Mouse (Mus musculus) layer of hippocampus, postnatal 25 days (tissue): ENCODE data around the gene Amz1. TPM values are rescaled to one million over a fixed set of nuclear protein-coding genes. Genes with fewer than 3 reads are reported as not detected.

Experiments used
- DNase-seq, 2 experiments: peaks; one replicate each; pipeline ENCODE4 v3.0.0; 2022; ENCODE audit warnings: mixed read lengths in 2 of 2, low spot score in 1 of 2; ENCODE audit errors: extremely low spot score in 1 of 2
- total RNA-seq, 2 experiments: library from RNA; stranded (reverse); gene quantifications; 2 replicates each; pipeline ENCODE4 v1.2.3; 2021

Amz1 gene
- total RNA-seq, 2 experiments from 2014 or later, result 16.0 to 16.5 TPM

- no peak for DNase-seq
These were observed 41.1 kb downstream of the Amz1 start for GRCm38 (mm10) chr5:140764921-140765613.

GRCm38 (mm10) chr5:140766566-140766965 is 42.6 kb downstream of the Amz1 start:
- DNase-seq, result no peak

- DNase-seq, result peak in 1 of 2 experiments; percentile 49
These were observed 43.8 kb downstream of the Amz1 start for GRCm38 (mm10) chr5:140767704-140768141.

GRCm38 (mm10) chr5:140768333-140768732 is 44.4 kb downstream of the Amz1 start:
- DNase-seq, result peak; percentile 38 to 42

DNA sequence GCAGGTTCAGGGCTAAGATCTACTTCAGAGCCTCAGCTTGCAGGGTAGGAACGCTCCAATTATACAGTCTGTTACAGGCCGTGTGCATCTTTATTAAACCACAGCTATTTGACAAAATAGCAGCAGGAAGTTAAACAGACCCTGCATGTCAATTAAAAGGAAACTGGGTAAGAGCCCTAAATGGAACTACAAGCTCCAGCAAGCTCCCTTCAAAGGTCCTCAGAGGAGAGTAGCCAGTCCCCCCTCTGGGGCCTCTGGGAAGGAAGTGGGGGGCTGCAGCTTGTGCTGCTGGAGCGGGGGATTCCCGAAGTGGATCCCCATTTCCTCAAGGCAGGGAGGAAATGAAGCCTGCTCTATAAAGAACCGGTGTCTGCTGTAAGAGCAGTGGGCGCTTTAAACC is 47.7 kb downstream of the Amz1 start:
- DNase-seq, result no peak

GRCm38 (mm10) chr5:140772158-140772557 is 48.2 kb downstream of the Amz1 start:
- DNase-seq, result no peak

DNA sequence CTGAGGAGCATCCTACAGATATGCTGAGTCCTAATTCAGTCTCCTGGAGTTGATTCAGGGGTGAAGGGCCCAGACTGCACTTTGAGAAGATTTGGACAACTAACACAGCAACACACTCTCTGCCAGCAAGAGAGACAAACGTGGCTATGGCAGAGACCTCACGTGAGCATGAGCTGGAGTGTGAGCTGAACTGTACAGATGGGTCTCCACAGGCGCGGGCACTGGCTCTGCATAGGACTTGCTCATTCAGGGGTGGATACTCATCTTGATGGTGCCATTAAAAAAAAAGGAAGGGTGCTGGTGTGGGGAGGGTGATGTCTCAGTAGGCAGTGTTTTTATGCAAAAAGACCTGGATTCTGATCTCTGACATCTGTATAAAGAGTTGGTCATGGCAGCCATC is 51.2 kb downstream of the Amz1 start:
- no peak for DNase-seq

DNA sequence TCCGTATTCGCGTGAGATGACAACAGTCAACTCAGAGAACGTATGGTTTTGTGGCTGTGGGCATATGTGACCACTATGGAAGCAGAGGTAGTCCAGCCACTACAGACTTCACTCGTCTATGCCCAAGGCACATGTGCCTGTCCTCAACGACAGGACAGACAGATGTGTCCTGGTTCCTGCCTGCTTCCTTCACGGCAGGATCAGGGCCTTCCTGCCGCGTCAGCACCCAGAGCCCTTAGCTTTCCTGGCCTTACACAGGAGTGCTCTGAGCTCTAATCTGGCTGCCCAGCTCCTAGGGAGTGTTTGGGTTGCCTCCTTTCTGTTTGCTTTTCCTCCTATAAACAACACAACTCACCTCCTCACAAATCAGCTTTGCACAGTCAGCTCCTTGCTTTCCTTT is 53.0 kb downstream of the Amz1 start:
- no peak for DNase-seq

DNA sequence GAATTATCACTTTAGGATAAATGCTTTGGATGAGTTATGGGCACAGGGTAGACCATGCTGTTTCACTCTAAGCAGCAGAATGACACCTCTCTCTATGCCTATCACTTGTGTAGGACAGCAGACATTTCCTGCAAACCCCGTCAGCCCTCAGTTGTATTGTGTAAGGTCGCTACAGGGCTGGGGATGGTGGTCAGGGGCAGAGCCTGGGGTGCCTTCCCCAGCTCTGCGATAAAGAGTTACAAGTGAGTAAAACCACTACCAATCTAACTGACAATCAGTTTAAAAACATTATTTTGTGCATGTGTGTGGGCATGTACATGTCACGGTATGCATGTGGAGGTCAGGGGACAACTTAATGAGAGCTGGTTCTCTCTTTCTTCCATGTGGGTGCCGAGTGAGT is 57.2 kb downstream of the Amz1 start:
- no peak for DNase-seq

- DNase-seq, result no peak
These were observed 58.1 kb downstream of the Amz1 start for GRCm38 (mm10) chr5:140781886-140782572.

DNA sequence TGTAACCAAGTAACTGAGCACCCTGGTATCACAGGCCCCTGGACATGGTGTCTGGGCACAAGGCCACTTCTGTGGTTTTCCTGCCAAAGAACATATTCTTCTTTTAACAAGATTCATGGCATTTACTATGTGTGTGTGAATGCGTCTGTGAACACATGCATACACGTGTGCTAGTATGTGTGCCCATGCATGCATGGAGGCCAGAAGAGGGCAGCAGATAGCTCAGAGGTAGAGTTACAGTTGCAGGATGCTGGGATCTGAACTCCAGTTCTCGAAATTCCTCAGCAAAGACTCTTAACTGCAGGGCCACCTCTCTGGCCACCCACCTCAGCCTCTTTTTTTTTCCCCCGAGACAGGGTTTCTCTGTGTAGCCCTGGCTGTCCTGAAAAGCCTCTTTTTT is 59.6 kb downstream of the Amz1 start:
- no peak for DNase-seq

- no peak for DNase-seq
These were observed 60.4 kb downstream of the Amz1 start for GRCm38 (mm10) chr5:140784288-140784687.

DNA sequence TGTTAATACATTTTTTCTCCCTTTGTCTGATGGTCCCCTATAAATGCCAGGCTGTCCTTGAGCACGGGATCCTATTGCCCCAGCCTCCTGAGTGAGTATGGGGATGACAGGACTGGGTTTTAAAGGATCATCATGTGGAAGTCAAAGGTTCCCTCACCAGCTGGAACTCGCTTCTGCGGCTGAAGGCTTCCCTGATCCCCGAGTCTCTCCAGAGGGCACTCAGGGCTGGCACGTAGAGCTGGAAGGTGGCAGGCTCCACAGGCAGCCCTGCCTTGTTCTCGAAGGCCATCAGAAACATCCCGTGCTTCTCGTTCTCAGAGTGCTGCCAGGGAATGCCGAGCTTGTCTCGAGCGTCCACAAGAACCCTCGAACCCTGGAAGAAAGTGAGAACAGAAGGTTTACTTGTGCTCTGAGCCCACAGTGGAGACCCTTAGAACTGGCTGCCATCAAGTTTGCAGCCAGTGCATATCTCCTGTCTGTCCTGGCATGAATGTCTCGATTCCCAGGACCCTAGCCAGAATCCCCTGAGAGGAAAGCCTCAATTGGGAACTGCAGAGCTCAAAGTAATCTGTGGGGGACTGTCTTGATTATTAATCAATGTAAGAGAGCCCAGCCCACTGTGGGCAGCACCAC is 61.4 kb downstream of the Amz1 start:
- DNase-seq, result no peak

- DNase-seq, result no peak
These were observed 65.6 kb downstream of the Amz1 start for GRCm38 (mm10) chr5:140789561-140789960.

DNA sequence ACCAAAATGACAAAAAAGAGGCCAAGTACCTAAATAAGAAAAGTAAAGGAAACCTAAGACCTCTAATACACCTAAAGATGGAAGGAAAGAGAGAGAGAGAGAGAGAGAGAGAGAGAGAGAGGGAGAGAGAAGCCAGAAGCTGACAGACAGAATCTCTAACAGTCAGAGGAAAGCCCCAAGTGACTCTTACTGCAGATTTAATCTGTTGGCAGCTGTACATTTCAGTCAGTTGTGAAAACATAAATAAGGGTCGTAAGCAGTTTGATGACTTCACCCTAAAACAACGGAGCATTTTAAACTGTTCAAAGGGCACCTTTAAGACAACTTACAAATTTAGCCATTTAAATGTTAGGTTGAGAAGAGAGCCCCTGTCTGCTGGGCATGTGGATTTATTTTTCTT is 66.5 kb downstream of the Amz1 start:
- DNase-seq, result no peak

DNA sequence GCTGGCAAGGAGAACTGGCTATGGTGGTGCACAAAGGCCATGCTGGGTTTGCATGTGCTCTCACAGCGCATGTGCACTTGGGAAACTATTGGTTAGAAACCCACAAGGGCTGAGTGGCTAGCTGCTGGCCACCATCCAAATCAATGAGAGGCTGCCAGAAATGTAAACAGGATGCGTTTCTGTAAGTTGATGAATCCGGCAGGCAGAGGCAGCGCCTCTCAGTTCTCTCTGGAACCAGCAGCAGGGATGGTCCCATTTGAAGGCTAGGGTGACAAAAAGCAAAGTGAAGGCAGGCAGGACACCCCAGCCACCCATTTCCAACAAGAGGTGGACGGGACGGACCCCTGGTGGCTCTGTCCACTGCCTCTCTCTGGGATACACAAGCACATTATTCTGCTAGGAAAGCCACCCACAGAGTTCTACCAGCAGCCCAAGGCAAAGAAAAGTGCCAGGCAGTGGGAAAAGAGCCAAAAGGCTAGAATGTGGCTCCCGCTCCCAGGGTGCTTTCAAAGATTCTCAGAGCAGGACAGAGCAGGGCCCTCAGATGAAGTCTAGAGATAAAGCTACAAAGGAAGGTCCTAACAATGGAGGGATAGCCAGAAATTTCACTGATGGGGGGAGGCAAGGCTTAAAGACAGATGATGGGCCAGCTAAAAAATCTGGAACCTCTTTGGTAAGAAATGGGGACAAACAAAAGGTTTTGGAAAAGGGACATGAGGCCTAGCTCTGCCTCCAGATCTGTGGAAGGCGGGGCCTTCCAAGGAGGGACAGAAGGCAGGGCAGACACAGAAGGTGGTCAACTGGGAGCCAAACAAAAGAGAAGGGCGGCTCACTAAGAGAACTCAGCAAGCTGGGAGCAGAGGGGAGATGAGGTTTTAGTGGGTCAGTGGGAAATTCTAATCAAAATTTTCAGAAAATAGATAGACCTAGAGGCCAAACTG is 67.3 kb downstream of the Amz1 start:
- DNase-seq, result peak; percentile 33 to 35

DNA sequence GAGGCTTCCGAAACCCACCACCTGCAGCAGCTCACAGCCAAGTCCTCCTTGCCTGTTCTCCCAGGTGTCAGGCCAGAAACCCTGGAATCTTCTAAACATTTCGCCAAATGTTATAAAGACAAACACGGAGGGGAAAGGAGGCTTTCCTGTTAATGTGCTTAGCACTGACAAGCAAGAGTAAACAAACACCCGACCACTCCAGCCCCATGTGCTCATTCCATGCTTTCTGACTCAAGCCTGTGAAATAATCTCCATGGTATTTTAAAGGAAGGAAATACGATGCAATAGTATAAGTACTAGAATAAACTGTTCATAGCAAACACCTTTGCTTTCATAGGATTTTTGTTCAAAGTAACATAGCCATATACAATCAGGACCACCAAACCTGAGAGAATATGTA is 68.3 kb downstream of the Amz1 start:
- DNase-seq, result no peak

GRCm38 (mm10) chr5:140794753-140795152 is 70.8 kb downstream of the Amz1 start:
- no peak for DNase-seq

DNA sequence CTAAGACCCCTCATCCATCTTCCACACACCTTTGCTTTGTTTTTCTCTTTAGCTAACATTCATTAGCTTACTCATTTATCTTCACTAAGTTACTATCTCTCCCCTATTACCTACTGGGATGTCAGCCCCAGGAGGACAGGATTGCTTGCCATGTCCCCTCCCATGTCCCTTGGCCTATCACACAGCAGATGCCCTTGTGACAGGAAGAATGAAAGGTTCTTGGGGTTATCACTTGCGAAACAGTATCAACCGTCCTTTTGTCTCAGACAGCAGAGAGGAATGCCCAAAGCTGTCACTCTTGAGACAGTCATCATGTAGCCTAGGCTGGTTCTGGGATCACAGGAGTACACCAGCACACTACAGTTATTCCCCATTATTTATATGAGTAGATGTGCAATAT is 71.2 kb downstream of the Amz1 start:
- no peak for DNase-seq

- no peak for DNase-seq
These were observed 72.1 kb downstream of the Amz1 start for GRCm38 (mm10) chr5:140796051-140796450.

DNA sequence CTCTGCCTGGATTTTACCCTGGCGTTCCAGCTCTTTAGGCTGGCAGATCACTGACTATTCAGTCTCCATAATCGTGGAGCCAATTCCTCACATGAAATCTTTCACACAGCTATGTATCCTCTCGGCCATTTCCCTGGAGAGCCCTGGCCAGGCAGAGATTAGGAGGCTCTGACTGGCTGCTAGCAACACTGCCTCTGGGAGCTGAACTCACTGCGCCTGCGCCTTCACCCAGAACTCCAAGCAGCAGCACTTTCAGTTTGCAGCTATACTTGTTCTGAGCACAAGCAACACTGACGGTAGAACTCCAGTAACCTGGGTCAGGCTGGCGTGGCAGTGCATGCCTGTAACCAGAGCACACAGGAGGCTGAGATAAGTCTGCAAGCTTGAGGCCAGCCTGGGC is 74.2 kb downstream of the Amz1 start:
- no peak for DNase-seq
